10 mouse cellular contexts compared by ENCODE assay signal in the genomic region with DNA sequence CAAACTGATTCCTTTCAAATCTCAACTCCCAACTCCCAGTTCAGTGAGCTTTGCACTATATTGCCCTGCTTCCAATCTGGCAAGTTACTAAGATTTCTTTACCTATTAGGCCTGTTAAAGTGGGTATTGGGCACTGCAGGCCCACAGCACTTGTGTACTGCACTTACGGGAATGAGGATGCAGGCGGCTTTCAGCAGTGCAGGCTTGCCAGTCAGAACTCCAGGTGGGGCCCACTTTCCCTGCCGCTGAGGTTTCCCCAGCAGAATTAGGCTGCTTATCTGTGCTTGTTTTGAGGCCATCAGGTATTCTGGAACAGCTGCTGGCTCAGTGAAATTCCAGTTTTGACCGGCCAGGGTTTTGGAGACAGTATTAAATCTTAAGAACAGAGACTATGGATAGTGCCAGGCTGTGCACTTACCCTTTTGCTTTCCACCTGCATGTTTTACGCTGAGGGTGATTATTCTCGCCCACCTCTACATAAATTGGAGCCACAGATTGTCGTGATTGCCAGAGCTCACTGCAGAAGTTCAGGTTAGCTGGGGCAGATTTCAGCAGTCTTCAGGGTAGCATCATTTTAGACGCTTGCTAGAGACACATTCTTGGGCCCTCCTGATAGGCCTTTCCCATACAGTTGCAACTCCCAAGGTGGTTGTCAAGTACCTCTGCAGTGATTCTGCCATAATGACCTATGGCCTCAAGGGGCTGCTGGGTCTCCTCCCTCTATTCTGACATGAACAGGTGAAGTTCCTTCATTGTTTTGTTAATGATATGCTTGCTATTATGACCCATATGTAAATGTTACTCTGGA. TPM values are rescaled to one million over a fixed set of nuclear protein-coding genes. Genes with fewer than 3 reads are reported as not detected.
DNase-seq lines count a peak whose midpoint lies in the region; ATAC-seq and TF ChIP-seq lines count a peak whose summit lies in the region.
"Had no signal": no experiment of that assay in that cellular context is flagged by ENCODE, and none has a peak within 500 bp of the region (broad histone marks: within the 10 kb centered on the region; RNA-seq: fewer than 3 reads in every experiment).

No protein-coding gene starts in this region.

- no peak for TF ChIP-seq POLR2A in kidney, adult 2 months (IDR thresholded peaks at IDR 0.05; ENCODE audit: low read depth, low read length)
- TF ChIP-seq POLR2A in thymus, adult 2 months (IDR thresholded peaks at IDR 0.05; ENCODE audit: control insufficient read depth, extremely low read depth, insufficient read depth, low read length, poor library complexity) = no peak

- ATAC-seq in embryonic facial prominence, embryonic 13.5 days (ENCODE audit: insufficient number of reproducible peaks, insufficient read depth, low FRiP score, low TSS enrichment, low read depth) = no peak
- ATAC-seq: Patski had no signal

- no peaks in the 10 kb centered on the region for H3K9me3 ChIP-seq in embryonic facial prominence, embryonic 13.5 days
- H3K9me3 ChIP-seq in hindbrain, embryonic 10.5 days = 0 out of 2 replicates have a peak, but pooled peaks cover 3% of the 10 kb centered on the region

- WGBS in kidney, adult 2 months = 75% methylated on average over 8 of the region's 8 CpGs
- WGBS in embryonic facial prominence, embryonic 13.5 days = 72% methylated on average over 8 of the region's 8 CpGs
- 73% methylated on average over 8 of the region's 8 CpGs for WGBS in hindbrain, embryonic 10.5 days
- WGBS in thymus, adult 2 months = 94% methylated on average over 8 of the region's 8 CpGs

- peaks cover 8% of the 10 kb centered on the region for H3K4me1 ChIP-seq in kidney, adult 2 months (ENCODE audit: control insufficient read depth, insufficient read depth, low read length)
- peaks cover 65% of the 10 kb centered on the region for H3K4me1 ChIP-seq in embryonic facial prominence, embryonic 13.5 days
- H3K4me1 ChIP-seq in hindbrain, embryonic 10.5 days (replicated peaks) = peaks cover 55% of the 10 kb centered on the region
- H3K4me1 ChIP-seq in thymus, adult 2 months (replicated peaks; ENCODE audit: control insufficient read depth, insufficient read depth, low read length) = peaks cover 6% of the 10 kb centered on the region

- H3K4me2 ChIP-seq in embryonic facial prominence, embryonic 13.5 days = no peak overlapping the region

- peak; percentile 14 for DNase-seq in kidney, adult 2 months
- DNase-seq in kidney, postnatal 25 days = no peak
- DNase-seq in hindbrain, embryonic 10.5 days (ENCODE audit: low spot score) = peak; percentile 23
- DNase-seq in neural tube, embryonic 10.5 days (ENCODE audit: extremely low spot score, low spot score) = peak; percentile 20
- no peak for DNase-seq in thymus, adult 2 months
- DNase-seq in thymus, postnatal 4 days = no peak
- DNase-seq in gastrocnemius, postnatal 25 days = no peak
- DNase-seq: lung, embryonic 14.5 days had no signal

- H3K36me3 ChIP-seq in kidney, adult 2 months (ENCODE audit: control insufficient read depth, insufficient read depth, low read length) = no peaks in the 10 kb centered on the region; the same call in 1 of the 2 replicates
- peaks cover 87% of the 10 kb centered on the region for H3K36me3 ChIP-seq in embryonic facial prominence, embryonic 13.5 days
- peaks cover 100% of the 10 kb centered on the region for H3K36me3 ChIP-seq in hindbrain, embryonic 10.5 days
- peaks cover 73% of the 10 kb centered on the region for H3K36me3 ChIP-seq in thymus, adult 2 months (ENCODE audit: control insufficient read depth, insufficient read depth, low read length)

- no peak for TF ChIP-seq CTCF in kidney, adult 2 months (conservative IDR thresholded peaks at IDR 0.05; ENCODE audit: insufficient read depth, insufficient read length, low read depth, low read length)
- no peak for TF ChIP-seq CTCF in thymus, adult 2 months (IDR thresholded peaks at IDR 0.05; ENCODE audit: borderline replicate concordance, control insufficient read depth, extremely low read depth, insufficient read depth, low read length, poor library complexity)

- H3K9ac ChIP-seq in embryonic facial prominence, embryonic 13.5 days = no peak overlapping the region
- H3K9ac ChIP-seq: lung, embryonic 14.5 days had no signal

- no peak overlapping the region for H3K4me3 ChIP-seq in kidney, adult 2 months (ENCODE audit: insufficient read depth, low read depth, low read length)
- no peak overlapping the region for H3K4me3 ChIP-seq in embryonic facial prominence, embryonic 13.5 days
- H3K4me3 ChIP-seq in hindbrain, embryonic 10.5 days = 0 out of 2 replicates have a peak overlapping the region, but pooled peaks have one; percentile 47
- no peak overlapping the region for H3K4me3 ChIP-seq in thymus, adult 2 months (ENCODE audit: control insufficient read depth, insufficient read depth, low read length)

- H3K27me3 ChIP-seq in kidney, adult 2 months (replicated peaks; ENCODE audit: control insufficient read depth, insufficient read depth, low read length) = no peaks in the 10 kb centered on the region
- no peaks in the 10 kb centered on the region for H3K27me3 ChIP-seq in embryonic facial prominence, embryonic 13.5 days
- H3K27me3 ChIP-seq in hindbrain, embryonic 10.5 days (ENCODE audit: insufficient read depth, poor library complexity, severe bottlenecking) = peaks cover 19% of the 10 kb centered on the region; the same call in 1 of the 2 replicates
- H3K27me3 ChIP-seq in thymus, adult 2 months (ENCODE audit: control insufficient read depth, insufficient read depth, low read length) = no peaks in the 10 kb centered on the region
- H3K27me3 ChIP-seq: Patski had no signal

- no peak overlapping the region for H3K27ac ChIP-seq in kidney, adult 2 months (ENCODE audit: insufficient read depth, low read depth, low read length)
- 0 out of 2 replicates have a peak overlapping the region, but pooled peaks have one; percentile 65 for H3K27ac ChIP-seq in embryonic facial prominence, embryonic 13.5 days
- no peak overlapping the region for H3K27ac ChIP-seq in hindbrain, embryonic 10.5 days
- H3K27ac ChIP-seq in thymus, adult 2 months (ENCODE audit: control insufficient read depth, insufficient read depth, low read length) = no peak overlapping the region

RNA-seq across cellular contexts. Expression of a gene that starts 7.4 kb away (rescaled TPM):
- polyA plus RNA-seq in kidney, adult 2 months (2012; rRNA removed) = 9.4 and 12.0 TPM in 2 replicates
- polyA plus RNA-seq in embryonic facial prominence, embryonic 13.5 days (2015; fragmentation: Nextera tagmentation; extraction: Ambion mirVana) = 10.4 and 11.8 TPM in 2 replicates
- polyA plus RNA-seq in hindbrain, embryonic 10.5 days (2016; fragmentation: Nextera tagmentation; extraction: Ambion mirVana) = 7.0 and 8.6 TPM in 2 replicates
- polyA plus RNA-seq in thymus, adult 2 months (2012; rRNA removed) = 68.3 and 80.8 TPM in 2 replicates
- 1 to 10 TPM; 6.8 to 7.9 TPM for total RNA-seq in gastrocnemius, postnatal 25 days (2021)

RNA-seq across cellular contexts. Expression of a gene that starts 42.0 kb away (rescaled TPM):
- 14.0 and 15.0 TPM in 2 replicates for polyA plus RNA-seq in kidney, adult 2 months (2012; rRNA removed)
- 30.8 and 42.4 TPM in 2 replicates for polyA plus RNA-seq in embryonic facial prominence, embryonic 13.5 days (2015; fragmentation: Nextera tagmentation; extraction: Ambion mirVana)
- 44.9 and 48.0 TPM in 2 replicates for polyA plus RNA-seq in hindbrain, embryonic 10.5 days (2016; fragmentation: Nextera tagmentation; extraction: Ambion mirVana)
- 48.9 and 61.9 TPM in 2 replicates for polyA plus RNA-seq in thymus, adult 2 months (2012; rRNA removed)
- 1 to 10 TPM; 6.6 to 9.1 TPM for total RNA-seq in gastrocnemius, postnatal 25 days (2021)

RNA-seq across cellular contexts. Expression of a gene that starts 58.3 kb away (rescaled TPM):
- 186 and 190 TPM in 2 replicates for polyA plus RNA-seq in kidney, adult 2 months (2012; rRNA removed)
- 104 and 112 TPM in 2 replicates for polyA plus RNA-seq in embryonic facial prominence, embryonic 13.5 days (2015; fragmentation: Nextera tagmentation; extraction: Ambion mirVana)
- polyA plus RNA-seq in hindbrain, embryonic 10.5 days (2016; fragmentation: Nextera tagmentation; extraction: Ambion mirVana) = 256 and 280 TPM in 2 replicates
- 197 and 239 TPM in 2 replicates for polyA plus RNA-seq in thymus, adult 2 months (2012; rRNA removed)
- total RNA-seq in gastrocnemius, postnatal 25 days (2021) = 10 to 100 TPM; 28.8 to 32.7 TPM

Comparison
In these comparisons a context has a peak if more than half of its experiments do, and no peak if none do; other contexts are left out.
1. DNase-seq: peak in kidney, adult 2 months (single experiment), hindbrain, embryonic 10.5 days (single experiment) and neural tube, embryonic 10.5 days (single experiment); none in kidney, postnatal 25 days (0 of 2), thymus, adult 2 months (single experiment), thymus, postnatal 4 days (single experiment) and gastrocnemius, postnatal 25 days (single experiment).